Mouse (Mus musculus): Measurements from ENCODE around the gene Tbcb.
"Not testable (repeated sequence)": the region's sequence is repeated elsewhere in the genome, so short reads cannot be mapped to it uniquely, and the experiment has no call there.

Tbcb gene

DNA sequence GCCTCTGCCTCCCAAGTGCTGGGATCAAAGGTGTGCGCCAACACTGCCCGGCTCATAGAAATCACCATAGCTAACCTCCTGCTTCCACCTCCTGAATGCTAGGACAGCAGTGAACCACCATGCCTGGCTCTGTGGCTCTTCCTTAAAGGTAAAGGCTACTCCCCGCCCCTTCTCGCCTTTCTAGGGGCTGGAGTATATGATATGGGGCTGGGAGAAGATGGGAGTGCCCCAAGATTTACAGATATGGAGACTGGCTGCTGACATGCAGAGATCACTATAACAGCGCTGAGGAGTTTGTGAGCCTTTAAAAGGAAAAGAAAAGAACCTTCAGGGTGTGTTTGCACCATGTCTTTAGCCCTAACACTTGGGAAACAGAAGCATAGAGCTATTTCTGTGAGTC, 9.9 kb downstream of the Tbcb start:
- no peak for DNase-seq (ENCODE audit: inconsistent ontology term)

DNA sequence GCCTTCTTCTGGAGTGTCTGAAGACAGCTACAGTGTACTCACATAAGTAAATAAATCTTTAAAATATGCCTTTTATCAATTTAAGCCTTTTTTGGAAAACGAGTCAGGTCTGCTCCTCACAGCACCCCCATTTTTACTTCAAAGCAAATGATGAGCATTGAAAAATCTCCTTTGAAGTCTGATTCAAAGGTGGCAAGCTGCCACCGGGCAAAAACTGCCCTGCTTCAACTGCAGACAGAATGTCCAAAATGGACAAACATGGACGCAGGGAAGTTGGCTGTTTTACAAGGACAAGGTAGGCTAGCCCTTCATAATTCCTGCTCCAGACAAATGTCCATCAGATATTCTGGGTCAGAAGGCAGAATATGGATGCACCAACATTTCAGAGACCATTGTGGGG, 10.6 kb downstream of the Tbcb start:
- no peak for DNase-seq (ENCODE audit: inconsistent ontology term)

DNA sequence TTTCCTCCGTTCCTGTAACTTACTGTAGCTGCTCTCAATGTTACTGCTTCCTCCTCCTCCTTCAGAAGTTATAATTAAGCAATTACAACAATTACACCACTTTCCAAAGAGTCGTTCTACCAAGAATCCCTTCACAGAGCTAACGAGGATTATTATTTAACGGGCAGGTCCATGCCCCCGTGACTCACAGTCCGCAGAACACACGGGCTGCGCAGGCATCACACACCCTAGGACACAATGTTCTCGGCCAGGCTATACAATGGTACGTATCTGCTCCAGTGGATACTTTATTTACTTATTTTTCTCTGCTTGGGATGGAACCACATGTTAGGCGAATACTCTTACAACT, 12.1 kb downstream of the Tbcb start:
- no peak for DNase-seq (ENCODE audit: inconsistent ontology term)

DNA sequence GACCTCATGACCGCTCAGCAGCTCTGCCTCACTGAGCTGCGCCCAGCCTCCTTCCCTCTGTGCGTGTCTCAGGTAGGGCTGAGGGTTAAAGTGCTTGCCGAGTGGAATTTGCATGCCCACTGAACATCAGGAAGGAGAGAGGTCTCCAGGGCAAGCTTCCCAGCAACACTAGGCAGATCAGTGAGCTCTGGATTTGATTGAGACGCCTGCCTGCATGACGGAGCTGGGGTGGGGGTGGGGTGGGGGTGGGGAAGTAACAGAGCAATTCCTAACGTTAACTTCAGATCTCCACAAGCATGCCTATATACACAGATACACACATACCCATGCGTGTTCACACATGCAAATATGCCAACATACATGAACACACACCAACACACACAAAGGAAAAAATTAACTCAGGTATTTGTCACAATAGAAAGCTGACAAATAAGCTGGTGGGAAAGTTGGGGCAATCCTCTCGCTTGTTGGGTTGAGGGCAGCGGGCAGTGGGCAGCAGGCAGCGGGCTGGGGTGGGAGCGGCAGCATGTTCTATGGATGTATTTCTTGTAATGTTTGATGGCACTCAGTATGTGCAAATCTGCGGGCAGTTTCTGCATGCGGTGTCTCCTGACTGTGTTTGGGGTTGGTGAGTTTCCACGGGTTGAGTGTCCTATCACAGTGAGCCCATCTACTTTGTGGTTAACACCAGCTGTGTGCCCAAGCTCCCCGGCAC, 12.6 kb downstream of the Tbcb start:
- DNase-seq (ENCODE audit: inconsistent ontology term): peak; percentile 43

DNA sequence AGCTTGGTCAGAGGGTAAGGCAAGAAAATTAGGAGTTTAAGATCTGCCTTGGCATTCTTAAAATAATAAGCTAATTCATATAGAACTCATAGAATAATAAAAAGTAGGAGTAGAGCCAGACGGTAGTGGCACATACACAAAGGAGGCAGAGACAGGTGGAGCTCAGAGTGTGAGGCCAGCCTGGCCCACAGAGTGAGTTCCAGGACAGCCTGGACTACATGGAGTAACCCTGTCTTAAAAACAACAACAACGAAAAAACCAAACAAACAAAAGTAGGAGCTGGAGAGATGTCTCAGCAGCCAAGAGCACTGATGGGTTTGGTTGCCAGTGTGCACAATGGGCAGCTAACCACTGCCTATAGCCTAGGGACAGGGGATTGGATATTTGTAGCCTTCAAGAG, 14.8 kb downstream of the Tbcb start:
- DNase-seq (ENCODE audit: inconsistent ontology term): no peak

DNA sequence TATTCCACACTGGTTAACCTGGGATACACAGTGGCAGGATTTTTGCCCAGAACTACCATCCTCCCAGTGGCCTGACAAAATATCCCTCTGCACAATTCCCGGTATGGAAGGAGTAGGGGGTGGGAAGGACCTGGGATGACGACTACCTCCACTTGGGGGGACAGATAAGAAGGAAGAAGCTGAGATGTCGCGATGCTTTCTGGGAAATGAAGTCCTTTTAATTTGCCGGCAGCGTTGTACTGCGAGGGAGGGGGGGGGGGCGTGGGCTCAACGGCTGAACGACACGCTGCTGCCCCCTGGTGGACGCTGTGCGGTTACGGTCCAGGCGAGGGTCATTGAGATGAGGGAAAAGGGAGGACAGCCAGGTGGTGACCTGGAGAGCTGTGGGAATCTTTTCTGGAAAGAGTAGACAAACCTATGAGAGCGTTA, 15.3 kb downstream of the Tbcb start:
- DNase-seq (ENCODE audit: inconsistent ontology term): peak; percentile 85

DNA sequence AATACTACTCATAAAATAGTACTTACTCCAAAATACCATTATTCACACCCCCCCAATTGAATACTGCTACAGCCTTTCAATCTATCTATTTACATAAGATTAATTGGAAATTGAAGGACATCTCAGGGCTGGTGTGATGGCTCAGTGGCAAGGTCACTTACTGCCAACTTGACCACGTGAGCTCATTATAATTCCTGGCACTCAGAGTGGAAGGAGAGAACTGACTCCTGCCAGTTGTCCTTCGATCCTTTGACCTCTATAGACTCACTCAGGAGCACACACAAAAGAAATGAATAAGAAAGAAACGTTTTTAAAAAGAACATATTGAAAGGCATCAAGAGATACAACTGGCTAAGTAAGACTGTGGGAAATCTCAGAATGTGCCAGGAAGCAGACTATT, 16.2 kb downstream of the Tbcb start:
- no peak for DNase-seq (ENCODE audit: inconsistent ontology term)

DNA sequence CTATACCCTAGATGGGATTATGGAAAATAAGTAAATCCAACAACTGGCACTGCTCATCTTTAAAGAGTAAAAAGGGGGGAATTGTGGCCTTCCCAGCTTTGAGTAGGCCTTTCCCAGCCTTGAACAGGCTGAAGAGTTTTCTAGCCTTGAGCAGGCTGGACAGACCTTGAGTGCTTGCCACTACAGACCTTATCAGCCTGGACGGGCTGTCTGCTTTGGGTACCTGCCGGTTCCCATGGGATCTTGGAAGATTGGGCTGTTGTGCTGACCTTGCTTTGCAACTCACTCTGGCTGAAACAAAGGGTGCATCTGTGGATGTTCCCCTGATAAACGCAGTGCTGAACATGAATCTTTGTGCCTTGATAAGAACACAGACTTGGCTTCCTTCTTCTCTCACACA, 18.2 kb downstream of the Tbcb start:
- no peak for DNase-seq (ENCODE audit: inconsistent ontology term)

DNA sequence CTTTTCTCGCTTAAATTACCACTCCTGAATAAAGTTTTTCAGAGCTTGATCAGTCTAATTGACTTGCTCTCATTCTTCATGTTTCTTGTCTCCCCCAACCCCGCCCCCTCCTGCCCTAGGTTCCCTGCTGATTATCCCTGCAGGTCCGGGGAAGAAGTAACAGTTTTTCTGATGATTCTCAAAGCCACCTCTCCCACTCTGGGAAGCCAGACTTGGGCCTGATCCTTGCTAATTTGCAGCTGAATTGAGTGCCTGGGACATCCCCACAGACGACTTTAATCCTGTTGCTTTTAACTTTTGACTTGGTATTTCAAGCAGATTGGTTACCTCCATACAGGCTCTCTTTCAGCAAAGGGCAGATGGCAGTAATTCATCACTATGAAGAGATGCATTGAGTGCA, 21.0 kb downstream of the Tbcb start:
- DNase-seq (ENCODE audit: inconsistent ontology term): no peak

DNA sequence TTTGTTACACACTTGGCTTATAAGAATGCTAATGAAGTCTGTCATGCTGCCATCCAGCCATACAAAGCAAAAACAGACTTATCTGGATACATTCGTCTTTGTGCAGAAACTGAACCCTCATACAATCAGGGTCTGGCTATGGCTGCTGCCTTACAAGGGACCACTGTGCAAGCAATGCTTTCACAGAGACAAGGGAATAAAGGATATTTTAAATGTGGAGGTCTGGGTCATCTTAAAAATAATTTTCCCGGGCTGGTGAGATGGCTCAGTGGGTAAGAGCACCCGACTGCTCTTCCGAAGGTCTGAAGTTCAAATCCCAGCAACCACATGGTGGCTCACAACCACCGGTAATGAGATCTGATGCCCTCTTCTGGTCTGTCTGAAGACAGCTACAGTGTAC, 25.7 kb downstream of the Tbcb start:
- DNase-seq (ENCODE audit: inconsistent ontology term): not testable (repeated sequence)

DNA sequence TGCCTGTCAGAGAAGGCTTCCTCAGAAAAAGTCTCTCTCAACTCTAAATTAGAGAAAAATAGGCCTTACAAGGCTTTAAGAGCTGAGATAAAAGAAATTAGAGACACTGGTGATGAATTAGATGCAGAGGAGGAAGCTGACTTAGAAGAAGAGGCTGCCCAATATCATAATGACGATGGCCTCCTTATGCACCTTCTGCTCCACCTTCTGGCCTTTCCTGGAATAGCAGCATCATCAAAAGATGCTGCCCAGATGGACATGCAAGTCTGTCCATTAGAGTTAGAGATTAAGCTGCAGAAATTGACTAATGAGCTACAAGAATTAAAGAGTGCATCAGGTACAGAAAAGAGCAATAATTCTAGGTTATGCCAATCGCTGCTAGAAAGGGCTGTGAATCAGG, 26.7 kb downstream of the Tbcb start:
- peak; percentile 46 for DNase-seq (ENCODE audit: inconsistent ontology term)

DNA sequence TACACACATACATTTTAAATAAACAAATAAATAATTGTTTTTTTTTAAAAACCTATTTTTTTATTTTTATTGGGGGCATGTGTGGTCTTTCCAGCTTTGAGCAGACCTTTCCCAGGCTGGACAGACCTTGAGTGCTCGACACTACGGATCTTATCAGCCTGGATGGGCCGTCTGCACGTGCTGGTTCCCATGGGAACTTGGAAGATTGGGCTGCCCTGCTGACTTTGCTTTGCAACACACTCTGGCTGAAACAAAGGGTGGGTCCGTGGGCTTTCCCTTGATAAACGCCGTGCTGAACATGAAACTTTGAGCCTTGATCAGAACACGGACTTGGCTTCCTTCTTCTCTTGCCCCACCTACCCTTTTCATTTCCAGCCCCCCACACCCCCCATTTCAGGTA, 27.7 kb downstream of the Tbcb start:
- DNase-seq (ENCODE audit: inconsistent ontology term): no peak

DNA sequence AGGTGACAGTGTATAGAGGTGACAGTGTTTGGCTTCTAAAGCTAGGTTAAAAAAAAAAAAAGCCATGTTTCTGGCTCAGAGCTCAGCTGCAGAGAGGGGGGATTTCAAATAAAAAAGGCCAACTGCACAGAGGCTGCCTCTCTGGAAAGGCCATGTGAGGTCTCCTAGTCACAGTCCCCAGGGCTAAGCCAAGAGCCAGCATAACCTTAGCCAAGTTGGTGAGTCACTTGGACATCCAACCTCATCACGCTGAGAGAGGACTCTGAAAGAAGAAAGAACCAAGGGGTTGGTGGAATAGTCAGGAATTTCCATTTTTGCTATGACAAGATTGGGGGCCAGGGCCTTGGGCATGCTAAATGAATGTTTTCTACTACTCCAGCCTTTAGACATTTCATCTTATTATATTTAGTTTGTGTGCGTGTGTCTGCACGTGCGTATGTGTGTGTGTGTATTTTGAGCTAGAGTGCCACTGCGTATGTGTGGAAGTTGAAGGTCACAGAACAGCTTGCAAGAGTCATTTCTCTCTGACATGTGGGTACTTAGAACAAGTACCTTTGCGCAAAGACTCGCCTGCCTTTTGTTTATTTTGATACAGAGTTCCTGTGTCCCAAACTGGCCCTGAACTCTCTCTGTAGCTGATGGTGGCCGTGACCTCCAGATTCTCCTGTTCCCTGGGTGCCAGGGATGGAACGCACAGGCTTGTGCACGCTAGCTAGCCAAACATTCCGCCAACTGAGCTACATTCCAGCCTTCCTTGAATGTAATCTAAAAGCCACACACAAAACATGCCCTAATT, 29.0 kb downstream of the Tbcb start:
- DNase-seq (ENCODE audit: inconsistent ontology term): peak; percentile 91

DNA sequence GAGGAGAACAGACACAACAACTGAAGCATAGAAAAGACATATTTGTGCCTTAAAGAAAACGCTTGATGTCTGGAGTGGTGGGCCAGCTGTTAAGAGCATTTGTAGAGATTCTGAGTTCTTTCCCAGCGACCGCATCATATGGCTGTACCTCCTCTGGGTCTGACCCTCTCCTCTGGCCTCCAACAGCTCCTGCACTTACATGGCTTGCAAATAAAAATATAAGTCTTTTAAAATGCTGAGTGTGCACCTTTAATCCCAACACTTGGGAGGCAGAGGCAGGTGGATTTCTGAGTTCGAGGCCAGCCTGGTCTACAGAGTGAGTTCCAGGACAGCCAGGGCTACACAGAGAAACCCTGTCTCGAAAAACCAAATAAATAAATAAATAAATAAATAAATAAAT, 31.4 kb downstream of the Tbcb start:
- not testable (repeated sequence) for DNase-seq (ENCODE audit: inconsistent ontology term)

DNA sequence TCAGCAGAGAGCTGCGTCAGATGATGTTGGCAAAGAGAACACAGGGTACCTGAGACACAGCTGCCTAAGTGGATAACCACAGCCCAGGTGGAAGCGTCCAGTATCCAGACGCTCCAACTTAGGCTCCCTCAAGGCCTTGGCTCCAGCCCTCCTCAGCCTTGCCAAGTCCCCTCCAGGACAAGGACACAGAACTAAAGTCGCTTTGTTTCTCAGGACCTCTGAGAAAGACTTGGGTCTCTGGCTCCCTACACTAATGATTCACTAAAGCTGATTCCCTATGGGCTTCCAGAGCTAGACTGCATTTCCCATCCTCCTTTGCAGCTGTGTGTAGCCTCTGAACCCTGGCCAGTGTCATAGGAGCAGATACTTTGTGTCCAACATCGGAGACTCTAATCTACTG, 31.9 kb downstream of the Tbcb start:
- no peak for DNase-seq (ENCODE audit: inconsistent ontology term)

DNA sequence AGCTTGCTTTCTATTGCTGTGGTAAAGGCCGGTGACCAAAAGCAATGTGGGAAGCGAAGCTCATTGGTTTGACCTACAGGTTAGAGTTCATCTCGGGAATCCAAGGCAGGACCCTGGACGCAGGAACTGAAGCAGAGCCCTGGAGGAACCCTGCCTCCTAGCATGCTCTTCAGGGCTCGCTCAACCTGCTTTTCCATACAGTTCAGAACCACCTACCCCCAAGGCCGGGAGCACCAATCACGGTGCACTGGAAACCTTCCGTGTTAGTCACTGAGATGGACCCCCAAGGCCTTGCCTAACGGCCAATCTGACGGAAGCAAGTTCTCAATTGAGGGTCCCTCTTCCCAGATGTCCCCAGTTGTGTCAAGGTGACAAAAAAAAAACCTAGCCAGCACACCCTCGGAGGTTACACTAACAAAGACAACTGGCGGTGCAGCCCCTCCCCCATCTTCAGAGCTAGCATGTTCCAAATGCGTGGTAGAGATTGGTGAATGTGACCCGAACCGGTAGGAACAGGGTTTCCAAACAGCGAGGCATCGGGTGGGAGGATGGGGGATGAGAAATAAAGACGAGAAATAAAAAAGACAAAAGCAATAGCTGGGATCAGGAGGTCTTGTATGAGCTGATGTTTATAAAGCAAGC, 32.5 kb downstream of the Tbcb start:
- no peak for DNase-seq (ENCODE audit: inconsistent ontology term)

DNA sequence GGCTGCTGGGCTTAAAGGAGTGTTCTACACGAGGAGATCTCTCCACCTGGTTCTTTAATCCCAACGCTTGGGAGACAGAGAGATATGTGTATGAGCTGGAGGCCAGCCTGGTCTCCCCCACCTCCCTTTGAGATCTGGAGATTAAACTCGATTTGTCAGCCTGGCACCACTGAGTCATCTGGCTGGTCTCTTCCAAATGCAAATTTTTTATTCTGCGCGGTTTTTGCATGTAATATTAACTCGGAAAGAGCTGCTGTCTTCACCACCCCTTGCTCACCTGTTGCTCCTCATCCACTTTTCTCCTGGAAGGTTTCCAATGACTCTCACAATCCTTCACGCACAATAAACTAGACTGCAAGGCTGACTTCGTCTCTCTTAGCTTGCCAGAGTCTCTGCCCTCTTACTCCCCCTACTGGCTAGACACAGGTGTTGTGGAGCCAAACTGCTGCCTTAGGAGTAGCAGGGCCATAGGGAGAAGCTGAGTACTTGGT, 33.5 kb downstream of the Tbcb start, which contains the start of gene Capns1:
TSS of gene Capns1 (minus strand) at position 331 of the 491 bp plus-strand sequence.
- peak; percentile 87 for DNase-seq (ENCODE audit: inconsistent ontology term)

DNA sequence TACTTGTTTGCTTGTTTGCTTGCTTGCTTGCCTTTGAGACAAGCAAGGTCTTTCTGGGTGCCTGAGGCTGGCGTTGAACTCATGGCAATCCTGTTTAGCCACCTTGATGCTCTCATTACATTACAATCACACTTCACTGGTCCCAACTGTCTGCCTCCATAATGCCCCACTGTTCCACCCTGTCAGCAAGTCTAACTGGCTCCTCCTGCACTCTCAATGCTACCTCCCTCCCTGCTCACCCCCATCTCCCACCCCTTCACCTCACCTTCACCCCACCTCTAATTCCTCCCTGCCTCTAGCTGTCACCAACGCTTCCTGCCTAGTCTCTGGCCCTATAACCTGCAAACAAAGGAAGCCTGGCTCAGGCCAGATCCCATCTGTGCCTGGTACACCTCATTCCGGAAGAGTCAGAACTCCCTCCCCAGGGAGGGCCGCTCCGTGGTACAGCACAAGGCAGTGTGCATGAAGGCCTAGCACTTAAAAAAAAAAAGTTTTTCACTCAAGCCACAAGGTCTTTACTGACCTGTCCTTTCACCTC, 34.4 kb downstream of the Tbcb start:
- no peak for DNase-seq (ENCODE audit: inconsistent ontology term)

DNA sequence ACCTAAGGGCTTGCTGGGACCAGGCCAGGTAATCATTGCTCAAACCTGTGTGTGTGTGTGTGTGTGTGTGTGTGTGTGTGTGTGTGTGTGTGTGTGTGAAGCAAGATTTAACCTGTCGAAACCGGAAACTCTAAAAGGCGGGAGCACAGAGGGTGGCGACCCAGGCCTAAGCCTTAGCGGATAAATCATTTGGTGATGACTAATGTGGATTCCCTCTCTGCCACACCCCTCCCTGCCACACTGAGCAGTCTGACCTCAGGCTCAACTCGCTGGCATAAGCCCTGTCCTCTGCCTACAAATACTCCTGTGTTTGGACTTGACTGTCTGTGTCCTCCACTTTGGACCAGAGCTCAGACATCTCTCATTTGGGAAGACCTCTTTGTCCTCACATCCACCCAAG, 35.9 kb downstream of the Tbcb start:
- peak; percentile 72 for DNase-seq (ENCODE audit: inconsistent ontology term)

DNA sequence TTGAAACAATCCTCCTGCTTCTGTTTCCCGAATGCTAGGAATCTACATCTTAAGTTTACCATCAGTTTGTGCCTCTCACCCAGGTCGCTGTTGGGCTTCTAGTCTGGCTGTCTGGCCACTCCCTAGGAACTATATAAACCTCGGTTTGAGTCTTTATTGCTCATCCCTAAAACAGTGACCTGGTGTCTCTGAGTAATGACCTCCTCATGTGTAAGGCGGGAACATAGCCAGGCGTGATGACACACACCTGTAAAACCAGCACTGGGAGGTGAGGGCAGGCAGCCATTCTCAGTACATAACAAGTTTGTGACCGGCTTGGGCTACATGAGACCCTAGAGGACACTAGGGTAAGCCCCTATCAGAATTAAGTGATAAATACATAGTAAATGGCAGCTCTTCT, 36.6 kb downstream of the Tbcb start:
- no peak for DNase-seq (ENCODE audit: inconsistent ontology term)

DNA sequence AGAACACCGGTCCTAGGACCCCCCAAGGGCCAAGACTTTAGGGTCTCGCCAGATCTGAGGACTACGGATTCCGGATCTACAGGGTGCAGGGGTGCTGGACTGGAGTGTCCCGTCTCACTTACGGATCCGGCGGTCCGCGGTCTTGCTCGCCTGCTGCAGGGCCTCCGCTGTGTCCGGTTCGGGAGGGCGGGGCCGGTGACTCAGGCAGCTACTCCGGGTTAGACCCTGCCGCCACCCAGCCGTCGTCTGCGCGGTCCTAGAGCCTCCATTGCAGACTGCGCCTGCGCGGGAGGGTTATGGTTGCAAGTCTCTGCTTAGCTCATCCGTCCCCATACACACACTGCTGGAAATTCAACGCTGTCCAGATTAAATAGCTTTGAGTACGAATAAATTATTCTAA, 37.2 kb downstream of the Tbcb start:
- peak; percentile 96 for DNase-seq (ENCODE audit: inconsistent ontology term)

DNA sequence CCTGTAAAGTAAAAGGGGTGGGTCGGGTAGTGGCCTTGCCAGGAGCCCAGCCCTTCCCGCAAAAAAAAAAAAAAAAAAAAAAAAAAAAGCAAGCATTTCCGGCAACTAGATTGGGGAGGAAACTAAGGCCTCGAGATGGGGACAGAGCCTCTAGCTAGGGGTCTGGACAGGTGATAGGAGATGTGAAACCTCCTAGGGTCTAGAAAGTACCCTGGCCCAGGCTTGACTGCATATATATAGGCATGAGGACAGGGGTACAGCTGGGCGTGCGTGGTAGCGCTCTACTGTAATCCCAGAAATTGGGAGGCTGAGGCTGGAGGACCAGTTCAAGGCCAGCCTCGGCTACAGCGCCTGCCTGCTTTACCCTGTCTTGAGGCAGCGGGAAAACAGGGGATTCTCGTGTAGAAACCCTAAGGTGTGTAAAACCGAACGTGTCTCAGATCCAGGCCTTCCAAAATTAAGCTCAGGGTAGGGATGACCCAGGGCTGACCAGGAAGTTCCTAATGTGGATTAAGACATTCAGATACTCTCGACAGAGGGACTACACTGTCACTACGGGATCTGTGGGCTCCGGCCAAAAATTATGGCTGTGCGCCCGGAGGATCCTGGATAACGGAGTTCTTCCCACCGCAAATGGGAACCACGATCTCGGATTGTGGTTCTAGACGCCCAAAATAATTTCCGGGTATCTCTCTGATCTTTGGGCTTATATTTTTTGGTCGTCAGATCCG, 37.8 kb downstream of the Tbcb start:
- DNase-seq (ENCODE audit: inconsistent ontology term): no peak

Measured in Muller cell, postnatal 12 days (primary cell).